Mouse (Mus musculus): ENCODE measurements around the gene Gdf1.

DNA sequence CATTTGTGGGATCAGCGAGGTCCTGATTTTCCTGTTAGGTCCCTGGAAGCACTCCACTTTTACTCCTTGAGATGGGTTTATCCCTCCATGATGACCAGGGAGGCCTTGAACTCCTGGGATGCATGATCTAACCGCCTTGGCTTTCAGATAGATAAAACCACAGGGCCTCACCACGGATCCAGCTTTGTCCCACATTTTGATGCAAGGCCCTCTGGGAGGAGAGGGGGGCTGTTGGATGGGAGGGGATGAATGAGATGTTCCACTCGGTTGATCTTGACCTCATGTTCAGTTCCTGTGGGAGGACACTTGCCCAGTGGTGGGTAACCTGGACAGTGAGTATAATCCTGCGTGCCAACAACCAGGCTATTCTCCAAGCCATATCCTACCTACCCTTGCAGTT is 45.2 kb upstream of the Gdf1 start:
- TF ChIP-seq CTCF (IDR thresholded peaks at IDR 0.05; ENCODE audit: low read depth) = no peak
- TF ChIP-seq EP300 (IDR thresholded peaks at IDR 0.05; ENCODE audit: low read depth) = no peak

All from liver, postnatal 0 days (tissue).